Mouse (Mus musculus) thymus, adult 2 months (tissue): ENCODE measurements around the gene Ccdc157.

Source experiments
- CTCF ChIP-seq: fragments of 200-500 bp; IDR thresholded peaks from 2 replicates; pipeline ENCODE4 v1.5.1; 2012; ENCODE audit warnings: mild to moderate bottlenecking, control low read depth, low read length, moderate library complexity, borderline replicate concordance; ENCODE audit not compliant: control insufficient read depth, poor library complexity, insufficient read depth; ENCODE audit errors: extremely low read depth
- POLR2A ChIP-seq: fragments of 200-500 bp; IDR thresholded peaks from 2 replicates; pipeline ENCODE4 v1.6.1; 2012; ENCODE audit warnings: mild to moderate bottlenecking, low read length, control low read depth, moderate library complexity; ENCODE audit not compliant: control insufficient read depth, poor library complexity, insufficient read depth; ENCODE audit errors: extremely low read depth

GRCm38 (mm10) chr11:4094378-4095170 is 65.5 kb downstream of the Ccdc157 start:
- TF ChIP-seq POLR2A (no peak), CTCF (peak; percentile 73; the same call in 1 of the 2 replicates)
